Mouse (Mus musculus): ENCODE results near the gene Muc4. TPM values are rescaled to one million over a fixed set of nuclear protein-coding genes. Genes with fewer than 3 reads are reported as not detected.

Gene Muc4
- polyA plus RNA-seq, 1 experiment, result 0.58 TPM

GRCm38 (mm10) chr16:32764550-32764949, 28.9 kb downstream of the Muc4 start:
- no peak overlapping the region for H3K27ac ChIP-seq (ENCODE audit: control insufficient read depth, insufficient read depth, low read length)
- H3K27me3 ChIP-seq (ENCODE audit: control insufficient read depth, insufficient read depth, low read length), result no peaks in the 10 kb centered on the region
- H3K36me3 ChIP-seq (ENCODE audit: control insufficient read depth, insufficient read depth, low read length), result no peaks in the 10 kb centered on the region
- H3K4me1 ChIP-seq (replicated peaks; ENCODE audit: control insufficient read depth, insufficient read depth, low read length), result no peaks in the 10 kb centered on the region
- 95% methylated on average over 2 of the region's 2 CpGs for whole genome bisulfite sequencing
- H3K4me3 ChIP-seq (ENCODE audit: control insufficient read depth, insufficient read depth, low read length), result no peak overlapping the region
- no peak for DNase-seq
- TF ChIP-seq POLR2A (IDR thresholded peaks at IDR 0.05; ENCODE audit: control insufficient read depth, extremely low read depth, insufficient read depth, low read length, poor library complexity) (no peak), CTCF (IDR thresholded peaks at IDR 0.05; ENCODE audit: borderline replicate concordance, control insufficient read depth, extremely low read depth, insufficient read depth, low read length, poor library complexity) (no peak)

GRCm38 (mm10) chr16:32764961-32765360, 29.3 kb downstream of the Muc4 start:
- no peaks in the 10 kb centered on the region for H3K36me3 ChIP-seq (ENCODE audit: control insufficient read depth, insufficient read depth, low read length)
- H3K4me1 ChIP-seq (replicated peaks; ENCODE audit: control insufficient read depth, insufficient read depth, low read length), result no peaks in the 10 kb centered on the region
- H3K27ac ChIP-seq (ENCODE audit: control insufficient read depth, insufficient read depth, low read length), result no peak overlapping the region
- no peak for TF ChIP-seq CTCF (IDR thresholded peaks at IDR 0.05; ENCODE audit: borderline replicate concordance, control insufficient read depth, extremely low read depth, insufficient read depth, low read length, poor library complexity)
- 70% methylated on average over 6 of the region's 6 CpGs for WGBS
- no peaks in the 10 kb centered on the region for H3K27me3 ChIP-seq (ENCODE audit: control insufficient read depth, insufficient read depth, low read length)
- no peak overlapping the region for H3K4me3 ChIP-seq (ENCODE audit: control insufficient read depth, insufficient read depth, low read length)
- DNase-seq, result no peak

GRCm38 (mm10) chr16:32766904-32767303, 31.2 kb downstream of the Muc4 start:
- no peak overlapping the region for H3K27ac ChIP-seq (ENCODE audit: control insufficient read depth, insufficient read depth, low read length)
- 98% methylated on average over 7 of the region's 7 CpGs for WGBS
- no peaks in the 10 kb centered on the region for H3K4me1 ChIP-seq (replicated peaks; ENCODE audit: control insufficient read depth, insufficient read depth, low read length)
- no peak for TF ChIP-seq CTCF (IDR thresholded peaks at IDR 0.05; ENCODE audit: borderline replicate concordance, control insufficient read depth, extremely low read depth, insufficient read depth, low read length, poor library complexity)
- no peak for TF ChIP-seq POLR2A (IDR thresholded peaks at IDR 0.05; ENCODE audit: control insufficient read depth, extremely low read depth, insufficient read depth, low read length, poor library complexity)
- H3K4me3 ChIP-seq (ENCODE audit: control insufficient read depth, insufficient read depth, low read length), result no peak overlapping the region
- no peaks in the 10 kb centered on the region for H3K27me3 ChIP-seq (ENCODE audit: control insufficient read depth, insufficient read depth, low read length)
- no peak for DNase-seq
- H3K36me3 ChIP-seq (ENCODE audit: control insufficient read depth, insufficient read depth, low read length), result no peaks in the 10 kb centered on the region

GRCm38 (mm10) chr16:32776676-32777075, 41.0 kb downstream of the Muc4 start:
- no peak overlapping the region for H3K27ac ChIP-seq (ENCODE audit: control insufficient read depth, insufficient read depth, low read length)
- no peaks in the 10 kb centered on the region for H3K27me3 ChIP-seq (ENCODE audit: control insufficient read depth, insufficient read depth, low read length)
- DNase-seq, result no peak
- 47% methylated on average over 10 of the region's 10 CpGs for whole genome bisulfite sequencing
- TF ChIP-seq POLR2A (IDR thresholded peaks at IDR 0.05; ENCODE audit: control insufficient read depth, extremely low read depth, insufficient read depth, low read length, poor library complexity) (no peak), CTCF (IDR thresholded peaks at IDR 0.05; ENCODE audit: borderline replicate concordance, control insufficient read depth, extremely low read depth, insufficient read depth, low read length, poor library complexity) (no peak)
- H3K4me3 ChIP-seq (ENCODE audit: control insufficient read depth, insufficient read depth, low read length), result no peak overlapping the region
- H3K36me3 ChIP-seq (ENCODE audit: control insufficient read depth, insufficient read depth, low read length), result no peaks in the 10 kb centered on the region
- H3K4me1 ChIP-seq (replicated peaks; ENCODE audit: control insufficient read depth, insufficient read depth, low read length), result no peaks in the 10 kb centered on the region

- Histone ChIP-seq H3K27me3 (ENCODE audit: control insufficient read depth, insufficient read depth, low read length) (no peaks in the 10 kb centered on the region), H3K4me3 (ENCODE audit: control insufficient read depth, insufficient read depth, low read length) (no peak overlapping the region), H3K36me3 (ENCODE audit: control insufficient read depth, insufficient read depth, low read length) (no peaks in the 10 kb centered on the region), H3K4me1 (replicated peaks; ENCODE audit: control insufficient read depth, insufficient read depth, low read length) (no peaks in the 10 kb centered on the region), H3K27ac (ENCODE audit: control insufficient read depth, insufficient read depth, low read length) (no peak overlapping the region)
- TF ChIP-seq POLR2A (IDR thresholded peaks at IDR 0.05; ENCODE audit: control insufficient read depth, extremely low read depth, insufficient read depth, low read length, poor library complexity), result no peak
- TF ChIP-seq CTCF (IDR thresholded peaks at IDR 0.05; ENCODE audit: borderline replicate concordance, control insufficient read depth, extremely low read depth, insufficient read depth, low read length, poor library complexity), result no peak
- no peak for DNase-seq
- WGBS, result 90% methylated on average over 8 of the region's 8 CpGs
Measured at GRCm38 (mm10) chr16:32778956-32779355, 43.3 kb downstream of the Muc4 start.

- Histone ChIP-seq H3K4me3 (ENCODE audit: control insufficient read depth, insufficient read depth, low read length) (no peak overlapping the region), H3K36me3 (ENCODE audit: control insufficient read depth, insufficient read depth, low read length) (no peaks in the 10 kb centered on the region), H3K4me1 (replicated peaks; ENCODE audit: control insufficient read depth, insufficient read depth, low read length) (no peaks in the 10 kb centered on the region), H3K27ac (ENCODE audit: control insufficient read depth, insufficient read depth, low read length) (no peak overlapping the region), H3K27me3 (ENCODE audit: control insufficient read depth, insufficient read depth, low read length) (no peaks in the 10 kb centered on the region)
- no peak for DNase-seq
- WGBS, result 56% methylated on average over 5 of the region's 5 CpGs
- TF ChIP-seq POLR2A (IDR thresholded peaks at IDR 0.05; ENCODE audit: control insufficient read depth, extremely low read depth, insufficient read depth, low read length, poor library complexity), result no peak
- no peak for TF ChIP-seq CTCF (IDR thresholded peaks at IDR 0.05; ENCODE audit: borderline replicate concordance, control insufficient read depth, extremely low read depth, insufficient read depth, low read length, poor library complexity)
Measured at GRCm38 (mm10) chr16:32783324-32784062, 47.8 kb downstream of the Muc4 start.

- TF ChIP-seq POLR2A (IDR thresholded peaks at IDR 0.05; ENCODE audit: control insufficient read depth, extremely low read depth, insufficient read depth, low read length, poor library complexity), result no peak
- no peak for TF ChIP-seq CTCF (IDR thresholded peaks at IDR 0.05; ENCODE audit: borderline replicate concordance, control insufficient read depth, extremely low read depth, insufficient read depth, low read length, poor library complexity)
- H3K36me3 ChIP-seq (ENCODE audit: control insufficient read depth, insufficient read depth, low read length), result no peaks in the 10 kb centered on the region
Measured at GRCm38 (mm10) chr16:32784840-32785239, 49.2 kb downstream of the Muc4 start.

More at GRCm38 (mm10) chr16:32784840-32785239, 49.2 kb downstream of the Muc4 start:
- no peak for DNase-seq
- Histone ChIP-seq H3K27ac (ENCODE audit: control insufficient read depth, insufficient read depth, low read length) (no peak overlapping the region), H3K4me3 (ENCODE audit: control insufficient read depth, insufficient read depth, low read length) (no peak overlapping the region), H3K4me1 (replicated peaks; ENCODE audit: control insufficient read depth, insufficient read depth, low read length) (no peaks in the 10 kb centered on the region), H3K27me3 (ENCODE audit: control insufficient read depth, insufficient read depth, low read length) (no peaks in the 10 kb centered on the region)
- 93% methylated on average over 13 of the region's 13 CpGs for WGBS

Measured in thymus, adult 2 months (tissue).